Mouse (Mus musculus): ENCODE data around the gene Sox21. TPM values are rescaled to one million over a fixed set of nuclear protein-coding genes. Genes with fewer than 3 reads are reported as not detected.

The Sox21 gene
- polyA plus RNA-seq, 1 experiment from 2014 or later = 0.18 TPM

DNA sequence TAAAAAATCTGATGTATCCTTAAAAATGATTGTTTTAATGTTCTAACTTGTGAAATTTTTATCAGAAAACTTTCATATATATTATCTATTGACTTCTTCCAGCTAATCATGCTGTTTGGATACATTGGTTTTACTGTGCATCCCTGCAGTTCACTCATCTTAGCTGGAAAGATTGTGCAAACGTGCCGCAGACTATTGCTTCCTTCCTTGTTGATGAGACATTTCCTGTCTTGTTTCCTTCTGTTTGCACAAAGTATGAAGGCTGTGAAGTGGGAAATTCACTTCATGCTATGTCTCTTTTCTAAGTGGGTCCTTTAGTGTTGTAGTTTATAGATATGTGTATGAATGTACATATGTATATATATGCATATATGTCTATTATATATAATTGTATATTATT lies 4.6 kb upstream of the Sox21 start:
- Histone ChIP-seq H3K9ac (ENCODE audit: low read length) (no peak overlapping the region), H3K4me1 (replicated peaks; ENCODE audit: control insufficient read depth, insufficient read depth, low read length) (peaks cover 4% of the 10 kb centered on the region; the same call in 1 of the 2 replicates), H3K27me3 (ENCODE audit: control insufficient read depth, insufficient read depth, low read depth, low read length) (peaks cover 35% of the 10 kb centered on the region), H3K9me3 (ENCODE audit: control insufficient read depth, low read length) (no peaks in the 10 kb centered on the region; the same call in 1 of the 2 replicates), H3K4me2 (ENCODE audit: low read depth, low read length) (no peak overlapping the region), H3K27ac (ENCODE audit: low read length) (no peak overlapping the region), H3K4me3 (ENCODE audit: low read length) (no peak overlapping the region), H3K36me3 (ENCODE audit: control insufficient read depth, insufficient read depth, low read length) (no peaks in the 10 kb centered on the region)
- 60% methylated on average over 2 of the region's 2 CpGs for WGBS
- ATAC-seq (ENCODE audit: low read depth) = no peak

DNA sequence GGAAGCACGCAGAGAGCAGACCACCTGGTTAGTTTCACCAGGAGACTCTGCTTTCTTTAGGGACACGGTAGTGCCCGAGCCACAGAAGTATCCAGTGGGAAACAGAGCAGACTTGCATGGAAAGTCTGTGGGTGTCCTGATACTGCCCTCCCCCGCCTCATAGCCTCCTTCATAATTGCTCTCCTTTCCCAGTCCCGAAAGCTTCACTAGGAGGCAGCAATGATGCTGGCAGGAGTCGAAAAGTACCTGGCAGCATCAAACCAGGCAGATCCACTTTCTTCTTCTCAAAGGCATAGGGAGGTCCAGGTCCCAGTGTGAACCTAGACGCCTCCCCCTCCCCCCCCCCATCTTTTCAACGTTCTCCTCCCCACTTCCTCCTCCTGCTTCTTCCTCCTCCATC lies 2.5 kb upstream of the Sox21 start:
- Histone ChIP-seq H3K4me2 (ENCODE audit: low read depth, low read length) (no peak overlapping the region), H3K27ac (ENCODE audit: low read length) (no peak overlapping the region), H3K36me3 (ENCODE audit: control insufficient read depth, insufficient read depth, low read length) (no peaks in the 10 kb centered on the region), H3K27me3 (ENCODE audit: control insufficient read depth, insufficient read depth, low read depth, low read length) (peaks cover 55% of the 10 kb centered on the region), H3K9ac (ENCODE audit: low read length) (no peak overlapping the region), H3K9me3 (ENCODE audit: control insufficient read depth, low read length) (no peaks in the 10 kb centered on the region; the same call in 1 of the 2 replicates), H3K4me3 (ENCODE audit: low read length) (no peak overlapping the region), H3K4me1 (replicated peaks; ENCODE audit: control insufficient read depth, insufficient read depth, low read length) (peaks cover 22% of the 10 kb centered on the region)
- ATAC-seq (ENCODE audit: low read depth) = no peak
- 9% methylated on average over 8 of the region's 8 CpGs for WGBS

DNA sequence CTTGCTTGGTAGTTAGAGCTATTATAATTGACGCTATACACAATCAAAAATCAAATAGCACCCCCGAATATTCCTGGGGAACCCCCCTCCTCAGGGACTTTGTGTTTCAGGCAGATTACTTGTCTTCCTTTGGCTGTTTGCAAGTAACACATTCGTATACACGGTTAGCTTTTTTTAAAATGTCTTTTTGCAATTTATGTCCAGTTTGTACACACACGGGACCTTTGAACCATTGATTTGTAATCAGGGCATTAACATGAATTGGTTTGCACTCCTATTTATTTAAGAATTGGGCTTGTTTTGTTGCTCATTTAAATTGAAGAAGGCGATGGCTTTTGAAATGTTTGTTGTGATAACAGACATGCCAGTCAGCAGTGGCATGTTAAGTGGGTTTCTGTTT lies 956 bp upstream of the Sox21 start:
- Histone ChIP-seq H3K27ac (ENCODE audit: low read length) (no peak overlapping the region), H3K4me1 (replicated peaks; ENCODE audit: control insufficient read depth, insufficient read depth, low read length) (peaks cover 22% of the 10 kb centered on the region), H3K36me3 (ENCODE audit: control insufficient read depth, insufficient read depth, low read length) (no peaks in the 10 kb centered on the region), H3K27me3 (ENCODE audit: control insufficient read depth, insufficient read depth, low read depth, low read length) (peaks cover 62% of the 10 kb centered on the region), H3K4me3 (ENCODE audit: low read length) (no peak overlapping the region), H3K9ac (ENCODE audit: low read length) (no peak overlapping the region), H3K9me3 (ENCODE audit: control insufficient read depth, low read length) (no peaks in the 10 kb centered on the region), H3K4me2 (ENCODE audit: low read depth, low read length) (no peak overlapping the region)
- ATAC-seq (ENCODE audit: low read depth) = no peak
- WGBS = 9% methylated on average over 6 of the region's 6 CpGs

DNA sequence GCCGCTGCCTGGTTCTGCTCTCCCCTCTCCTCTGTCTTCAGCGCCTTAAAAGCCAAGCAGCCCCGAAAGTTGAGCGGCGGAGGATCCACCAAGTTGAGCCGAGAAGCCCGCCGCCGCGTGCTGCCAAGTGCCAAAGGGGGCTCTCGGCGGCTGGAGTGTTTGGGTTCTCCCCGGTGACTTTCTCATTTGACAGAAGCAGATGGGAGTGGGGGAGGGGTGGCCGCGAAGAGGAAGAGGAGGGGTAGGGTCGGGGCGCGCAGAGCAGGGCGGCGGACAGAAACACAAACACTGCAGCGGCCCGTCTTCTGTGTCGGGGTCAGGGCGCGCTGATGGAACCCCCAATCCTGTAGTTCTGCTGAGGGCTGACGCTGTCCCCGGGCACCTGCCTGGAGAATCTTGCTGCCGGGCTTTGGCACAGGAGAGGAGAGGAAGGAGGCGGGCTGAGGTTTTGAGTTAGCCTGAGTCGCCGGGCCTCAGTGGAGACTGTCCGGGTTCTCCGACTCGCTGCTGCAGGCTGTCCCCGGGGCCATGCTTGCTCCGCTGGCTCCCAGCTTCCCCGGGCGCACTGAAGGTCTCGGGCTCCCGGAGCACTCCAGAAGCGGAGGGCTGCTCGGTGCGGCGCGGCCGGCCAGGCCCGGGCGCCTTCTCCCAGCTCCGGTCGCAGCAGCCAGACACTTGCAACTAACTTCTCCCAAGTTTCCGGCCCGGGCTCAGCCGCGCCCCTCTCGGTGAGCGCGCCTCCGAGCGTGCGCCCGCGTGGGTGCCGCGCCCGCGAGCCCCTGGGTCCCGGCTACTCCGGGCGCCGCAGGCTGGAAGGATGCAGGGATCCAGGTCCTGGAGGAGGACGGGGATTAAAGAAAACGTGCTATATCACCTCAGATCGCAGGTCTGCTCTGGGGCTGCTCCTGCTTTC lies 601 bp downstream of the Sox21 start:
- WGBS = under 1% methylated on average over 72 of the region's 73 CpGs
- peak overlapping the region; percentile 95 for H3K4me2 ChIP-seq (ENCODE audit: low read depth, low read length)
- H3K36me3 ChIP-seq (ENCODE audit: control insufficient read depth, insufficient read depth, low read length) = no peaks in the 10 kb centered on the region
- H3K27ac ChIP-seq (ENCODE audit: low read length) = no peak overlapping the region
- H3K4me1 ChIP-seq (replicated peaks; ENCODE audit: control insufficient read depth, insufficient read depth, low read length) = peaks cover 22% of the 10 kb centered on the region
- H3K27me3 ChIP-seq (ENCODE audit: control insufficient read depth, insufficient read depth, low read depth, low read length) = peaks cover 76% of the 10 kb centered on the region
- H3K4me3 ChIP-seq (ENCODE audit: low read length) = peak overlapping the region; percentile 59
- ATAC-seq (ENCODE audit: low read depth) = peak; percentile 67
- no peaks in the 10 kb centered on the region for H3K9me3 ChIP-seq (ENCODE audit: control insufficient read depth, low read length)
- peak overlapping the region; percentile 55 for H3K9ac ChIP-seq (ENCODE audit: low read length)

DNA sequence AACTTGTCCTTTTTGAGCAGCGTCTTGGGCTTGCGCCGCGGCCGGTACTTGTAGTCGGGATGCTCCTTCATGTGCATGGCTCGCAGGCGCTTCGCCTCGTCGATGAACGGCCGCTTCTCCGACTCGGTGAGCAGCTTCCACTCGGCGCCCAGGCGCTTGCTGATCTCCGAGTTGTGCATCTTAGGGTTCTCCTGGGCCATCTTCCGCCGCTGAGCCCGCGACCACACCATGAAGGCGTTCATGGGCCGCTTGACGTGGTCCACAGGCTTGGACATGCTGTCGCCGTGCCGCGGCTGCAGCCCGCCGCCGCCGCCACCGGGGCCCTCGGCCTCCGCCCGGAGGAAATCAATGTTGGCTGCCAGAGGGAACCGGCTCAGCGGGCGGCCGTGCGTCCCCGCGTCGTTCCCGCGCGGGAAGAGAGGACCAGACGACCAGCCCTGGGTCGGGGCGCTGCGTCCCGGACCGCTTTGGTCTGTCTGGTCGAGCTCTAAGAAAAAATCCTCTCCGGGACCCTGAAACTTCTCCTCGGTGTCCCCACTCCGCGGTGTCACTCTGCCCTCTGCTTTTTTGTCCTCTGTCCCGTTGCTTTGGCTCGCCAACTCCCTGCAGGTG lies 1.4 kb downstream of the Sox21 start:
- no peak for ATAC-seq (ENCODE audit: low read depth)

DNA sequence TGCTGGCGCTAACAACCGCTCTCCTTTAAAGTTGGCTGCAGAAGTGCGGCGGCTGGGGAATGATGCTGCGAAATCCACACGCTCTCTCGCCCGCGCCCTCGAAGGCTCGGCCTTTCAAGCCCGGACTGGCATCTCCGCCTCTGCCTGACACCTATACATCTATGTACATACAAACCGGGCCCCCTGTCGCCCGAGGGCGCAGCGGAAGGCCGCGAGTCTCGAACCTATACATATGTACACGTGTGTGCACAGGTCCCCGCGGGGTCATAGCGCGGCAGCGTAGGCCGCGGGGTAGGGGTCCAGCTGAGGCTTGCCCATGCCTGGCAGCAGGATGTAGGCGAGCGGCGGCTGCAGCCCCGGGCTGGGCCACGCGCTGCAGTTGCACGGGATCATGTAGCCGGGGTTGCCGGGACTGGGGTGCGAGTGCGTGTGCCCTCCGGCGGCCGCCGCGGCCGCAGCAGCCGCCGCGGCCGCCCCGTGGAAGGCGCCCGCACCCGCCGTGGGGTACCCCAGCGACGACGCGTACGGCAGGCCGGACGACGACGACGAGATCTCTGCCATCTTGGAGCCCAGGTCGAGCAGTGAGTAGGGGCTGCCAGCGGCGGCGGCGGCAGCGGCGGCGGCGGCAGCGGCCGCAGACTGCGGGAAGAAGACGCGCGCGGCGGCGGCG lies 2.2 kb downstream of the Sox21 start:
- WGBS = under 1% methylated on average over 53 of the region's 84 CpGs
- H3K36me3 ChIP-seq (ENCODE audit: control insufficient read depth, insufficient read depth, low read length) = no peaks in the 10 kb centered on the region
- H3K4me3 ChIP-seq (ENCODE audit: low read length) = peak overlapping the region; percentile 59
- ATAC-seq (ENCODE audit: low read depth) = no peak
- H3K27me3 ChIP-seq (ENCODE audit: control insufficient read depth, insufficient read depth, low read depth, low read length) = peaks cover 77% of the 10 kb centered on the region
- H3K4me2 ChIP-seq (ENCODE audit: low read depth, low read length) = peak overlapping the region; percentile 95
- peak overlapping the region; percentile 24; the same call in 1 of the 2 replicates for H3K9ac ChIP-seq (ENCODE audit: low read length)
- no peaks in the 10 kb centered on the region for H3K9me3 ChIP-seq (ENCODE audit: control insufficient read depth, low read length)
- no peak overlapping the region for H3K27ac ChIP-seq (ENCODE audit: low read length)
- H3K4me1 ChIP-seq (replicated peaks; ENCODE audit: control insufficient read depth, insufficient read depth, low read length) = peaks cover 25% of the 10 kb centered on the region

More for the DNA sequence above, 1.4 kb downstream of the Sox21 start:
- WGBS = under 1% methylated on average over 57 of the region's 62 CpGs
- peaks cover 25% of the 10 kb centered on the region for H3K4me1 ChIP-seq (replicated peaks; ENCODE audit: control insufficient read depth, insufficient read depth, low read length)
- H3K9ac ChIP-seq (ENCODE audit: low read length) = peak overlapping the region; percentile 39
- H3K4me3 ChIP-seq (ENCODE audit: low read length) = peak overlapping the region; percentile 59
- peaks cover 77% of the 10 kb centered on the region for H3K27me3 ChIP-seq (ENCODE audit: control insufficient read depth, insufficient read depth, low read depth, low read length)
- peak overlapping the region; percentile 95 for H3K4me2 ChIP-seq (ENCODE audit: low read depth, low read length)
- no peaks in the 10 kb centered on the region for H3K36me3 ChIP-seq (ENCODE audit: control insufficient read depth, insufficient read depth, low read length)
- no peaks in the 10 kb centered on the region for H3K9me3 ChIP-seq (ENCODE audit: control insufficient read depth, low read length)
- no peak overlapping the region for H3K27ac ChIP-seq (ENCODE audit: low read length)

DNA sequence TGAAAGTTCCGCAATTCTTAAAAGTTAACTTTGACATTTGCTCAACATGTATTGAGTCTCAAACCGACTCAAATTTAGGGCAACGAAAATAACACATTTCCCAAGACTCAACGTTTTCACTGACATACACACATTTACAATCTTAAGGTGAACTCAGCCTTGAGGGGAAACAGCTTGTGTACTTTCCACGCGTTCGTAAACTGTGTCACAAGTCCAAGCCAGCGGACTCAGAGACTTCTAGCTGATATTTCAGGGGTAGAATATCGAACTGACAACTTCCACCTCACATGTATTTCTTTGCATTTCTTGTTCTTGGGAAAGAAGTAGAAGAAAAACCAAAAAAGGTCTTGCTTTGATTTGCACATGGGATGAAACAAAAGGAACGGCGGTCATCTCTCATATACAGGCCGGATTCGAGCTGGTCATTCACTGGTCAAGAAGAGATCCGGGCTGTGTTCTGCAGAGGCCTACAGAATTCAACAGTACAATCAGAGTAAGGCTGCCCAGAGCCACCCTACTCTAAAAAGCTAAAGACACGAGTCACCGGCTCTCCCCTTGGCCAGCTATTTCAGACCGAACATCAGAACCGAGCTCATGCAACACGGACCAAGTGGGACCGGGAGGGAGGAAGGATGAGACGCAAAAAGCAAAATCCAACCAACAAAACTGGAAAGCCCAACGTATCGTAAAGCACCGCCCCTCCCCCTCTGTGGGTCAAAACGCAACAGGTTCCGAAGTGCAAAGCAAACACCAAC lies 2.9 kb downstream of the Sox21 start:
- peak overlapping the region; percentile 95; the same call in 1 of the 2 replicates for H3K4me2 ChIP-seq (ENCODE audit: low read depth, low read length)
- ATAC-seq (ENCODE audit: low read depth) = no peak
- H3K4me1 ChIP-seq (replicated peaks; ENCODE audit: control insufficient read depth, insufficient read depth, low read length) = peaks cover 25% of the 10 kb centered on the region
- no peaks in the 10 kb centered on the region for H3K36me3 ChIP-seq (ENCODE audit: control insufficient read depth, insufficient read depth, low read length)
- H3K27me3 ChIP-seq (ENCODE audit: control insufficient read depth, insufficient read depth, low read depth, low read length) = peaks cover 78% of the 10 kb centered on the region
- peak overlapping the region; percentile 59 for H3K4me3 ChIP-seq (ENCODE audit: low read length)
- H3K9me3 ChIP-seq (ENCODE audit: control insufficient read depth, low read length) = no peaks in the 10 kb centered on the region
- WGBS = 3% methylated on average over 26 of the region's 26 CpGs
- no peak overlapping the region for H3K9ac ChIP-seq (ENCODE audit: low read length)
- no peak overlapping the region for H3K27ac ChIP-seq (ENCODE audit: low read length)

DNA sequence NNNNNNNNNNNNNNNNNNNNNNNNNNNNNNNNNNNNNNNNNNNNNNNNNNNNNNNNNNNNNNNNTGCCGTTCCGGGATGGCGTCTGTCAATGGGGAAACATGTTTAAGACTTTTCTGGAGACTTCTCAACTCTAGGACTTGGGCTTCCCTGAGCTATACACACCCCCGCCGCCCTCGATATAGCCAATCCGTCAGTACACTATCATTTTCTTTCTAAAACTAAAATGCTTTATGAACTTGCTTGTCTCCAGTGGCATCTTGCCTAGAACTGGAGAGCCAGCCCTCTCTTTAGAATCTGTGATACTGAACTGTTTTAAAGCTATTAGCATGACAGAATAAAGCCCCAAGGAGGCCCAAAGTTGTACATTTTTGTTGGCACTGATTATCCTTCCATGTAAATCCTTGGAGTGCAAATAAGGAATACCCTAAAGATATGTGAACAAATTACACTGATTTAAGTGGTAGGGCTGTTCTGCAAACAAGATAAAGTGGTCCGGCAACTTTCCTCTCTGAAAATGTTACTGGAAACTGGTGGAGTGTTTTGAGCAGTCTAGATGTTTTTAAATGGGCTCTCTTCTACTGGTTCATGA lies 4.4 kb downstream of the Sox21 start:
- Histone ChIP-seq H3K27ac (ENCODE audit: low read length) (no peak overlapping the region), H3K4me3 (ENCODE audit: low read length) (no peak overlapping the region), H3K36me3 (ENCODE audit: control insufficient read depth, insufficient read depth, low read length) (no peaks in the 10 kb centered on the region), H3K9me3 (ENCODE audit: control insufficient read depth, low read length) (no peaks in the 10 kb centered on the region), H3K27me3 (ENCODE audit: control insufficient read depth, insufficient read depth, low read depth, low read length) (peaks cover 86% of the 10 kb centered on the region), H3K9ac (ENCODE audit: low read length) (no peak overlapping the region), H3K4me1 (replicated peaks; ENCODE audit: control insufficient read depth, insufficient read depth, low read length) (peaks cover 25% of the 10 kb centered on the region), H3K4me2 (ENCODE audit: low read depth, low read length) (no peak overlapping the region)
- no peak for ATAC-seq (ENCODE audit: low read depth)
- WGBS = under 1% methylated on average over 8 of the region's 8 CpGs
